Mouse (Mus musculus) CH12.LX (cell line): Measurements from ENCODE around the gene Mical3. TPM values are rescaled to one million over a fixed set of nuclear protein-coding genes. Genes with fewer than 3 reads are reported as not detected.

Experiments
- DNase-seq: peaks from one replicate; pipeline ENCODE4 v3.0.0-alpha.2; 2013; ENCODE audit errors: extremely low read depth
- H3K27ac ChIP-seq: 2 replicates; pipeline ENCODE4 v1.5.1; 2012; ENCODE audit warnings: low read depth, mild to moderate bottlenecking, control low read depth, moderate library complexity; ENCODE audit not compliant: insufficient read depth
- H3K27me3 ChIP-seq: replicated peaks from 2 replicates; pipeline ENCODE3; 2012; ENCODE audit warnings: inconsistent platforms
- H3K36me3 ChIP-seq, 2 experiments: replicated peaks in 1 of 2; 2 replicates each; pipeline versions ENCODE3 to v1.6.1; 2012; ENCODE audit warnings: inconsistent platforms in 1 of 2, low read length in 1 of 2, mild to moderate bottlenecking in 1 of 2, mixed read lengths in 1 of 2, moderate library complexity in 1 of 2; ENCODE audit not compliant: control insufficient read depth in 1 of 2, insufficient read depth in 1 of 2
- H3K4me1 ChIP-seq, 2 experiments: 2 replicates each; pipeline ENCODE4 v1.6.1; 2012; ENCODE audit warnings: inconsistent platforms in 1 of 2, moderate library complexity in 1 of 2; ENCODE audit not compliant: insufficient read depth in 2 of 2, control insufficient read depth in 1 of 2
- H3K4me2 ChIP-seq: 2 replicates; pipeline ENCODE4 v1.6.1; 2012; ENCODE audit warnings: low read depth, mild to moderate bottlenecking, control low read depth; ENCODE audit not compliant: poor library complexity, insufficient read depth, severe bottlenecking
- H3K4me3 ChIP-seq, 3 experiments: fragments of 150-350 bp in 1 of 3; sonication (generic) in 1 of 3; replicated peaks in 1 of 3; 2 replicates each; pipeline versions ENCODE3 to v1.5.1; 2011 to 2012; ENCODE audit warnings: low read depth in 2 of 3, low read length in 2 of 3, mild to moderate bottlenecking in 2 of 3, moderate library complexity in 2 of 3, control low read depth in 1 of 3, improper control_type of control experiment in 1 of 3, inconsistent platforms in 1 of 3, mixed read lengths in 1 of 3; ENCODE audit not compliant: poor library complexity in 1 of 3
- H3K79me2 ChIP-seq: replicated peaks from 2 replicates; pipeline ENCODE4 v1.6.1; 2012; ENCODE audit warnings: mild to moderate bottlenecking, moderate library complexity; ENCODE audit not compliant: control insufficient read depth, poor library complexity, insufficient read depth, severe bottlenecking; ENCODE audit errors: extremely low read depth
- H3K9ac ChIP-seq: 2 replicates; pipeline ENCODE4 v1.6.1; 2012; ENCODE audit warnings: low read depth, mild to moderate bottlenecking, control low read depth, moderate library complexity; ENCODE audit not compliant: insufficient read depth
- H3K9me3 ChIP-seq: replicated peaks from 2 replicates; pipeline ENCODE3; 2012; ENCODE audit warnings: low read length, inconsistent platforms, mixed read lengths
- CTCF ChIP-seq, 2 experiments: IDR thresholded peaks in 1 of 2; conservative IDR thresholded peaks in 1 of 2; 2 replicates each; pipeline ENCODE4 v1.5.1; 2011 to 2012; ENCODE audit warnings: low read depth in 2 of 2, low read length in 2 of 2, improper control_type of control experiment in 1 of 2, inconsistent platforms in 1 of 2, mild to moderate bottlenecking in 1 of 2, moderate library complexity in 1 of 2
- ELF1 ChIP-seq: IDR thresholded peaks from 2 replicates; pipeline ENCODE4 v1.6.1; 2014; ENCODE audit warnings: low read depth, mild to moderate bottlenecking, inconsistent platforms, low read length, improper control_type of control experiment
- EP300 ChIP-seq: IDR thresholded peaks from 2 replicates; pipeline ENCODE4 v1.6.1; 2011; ENCODE audit warnings: low read length, improper control_type of control experiment
- ETS1 ChIP-seq: conservative IDR thresholded peaks from 2 replicates; pipeline ENCODE4 v1.6.1; 2012; ENCODE audit warnings: low read depth, mild to moderate bottlenecking, inconsistent platforms, low read length, improper control_type of control experiment, moderate library complexity
- GABPA ChIP-seq: IDR thresholded peaks from 2 replicates; pipeline ENCODE4 v1.6.1; 2012; ENCODE audit warnings: low read depth, low read length, improper control_type of control experiment, inconsistent platforms; ENCODE audit not compliant: insufficient replicate concordance
- HCFC1 ChIP-seq: IDR thresholded peaks from 2 replicates; pipeline ENCODE4 v1.6.1; 2012; ENCODE audit warnings: low read depth, mild to moderate bottlenecking, inconsistent platforms, low read length, improper control_type of control experiment
- IRF4 ChIP-seq: IDR thresholded peaks from 2 replicates; pipeline ENCODE4 v1.6.1; 2014; ENCODE audit warnings: low read depth, mild to moderate bottlenecking, inconsistent platforms, low read length, improper control_type of control experiment
- JUN ChIP-seq: IDR thresholded peaks from 2 replicates; pipeline ENCODE4 v1.6.1; 2011; ENCODE audit warnings: low read depth, mild to moderate bottlenecking, low read length, improper control_type of control experiment, moderate library complexity; ENCODE audit not compliant: insufficient read depth
- JUND ChIP-seq: conservative IDR thresholded peaks from 2 replicates; pipeline ENCODE4 v1.6.1; 2011; ENCODE audit warnings: low read depth, low read length, improper control_type of control experiment
- MAFK ChIP-seq: IDR thresholded peaks from 2 replicates; pipeline ENCODE4 v1.6.1; 2011; ENCODE audit warnings: low read length, improper control_type of control experiment; ENCODE audit not compliant: insufficient replicate concordance
- MEF2A ChIP-seq: IDR thresholded peaks from 2 replicates; pipeline ENCODE4 v1.6.1; 2014; ENCODE audit warnings: low read depth, mild to moderate bottlenecking, inconsistent platforms, low read length, improper control_type of control experiment, borderline replicate concordance
- POLR2AphosphoS2 ChIP-seq: IDR thresholded peaks from 2 replicates; pipeline ENCODE4 v1.6.1; 2011; ENCODE audit warnings: low read depth, low read length, improper control_type of control experiment
- RAD21 ChIP-seq: IDR thresholded peaks from 2 replicates; pipeline ENCODE4 v1.6.1; 2011; ENCODE audit warnings: low read depth, mild to moderate bottlenecking, low read length, improper control_type of control experiment, moderate library complexity
- TCF12 ChIP-seq: IDR thresholded peaks from 2 replicates; pipeline ENCODE4 v1.6.1; 2014; ENCODE audit warnings: low read depth, mild to moderate bottlenecking, inconsistent platforms, low read length, improper control_type of control experiment
- UBTF ChIP-seq: IDR thresholded peaks from 2 replicates; pipeline ENCODE4 v1.6.1; 2012; ENCODE audit warnings: low read depth, mild to moderate bottlenecking, inconsistent platforms, low read length, improper control_type of control experiment, moderate library complexity
- USF1 ChIP-seq: IDR thresholded peaks from 2 replicates; pipeline ENCODE4 v1.6.1; 2014; ENCODE audit warnings: low read depth, mild to moderate bottlenecking, inconsistent platforms, low read length, improper control_type of control experiment
- ZC3H11A ChIP-seq: IDR thresholded peaks from 2 replicates; pipeline ENCODE4 v1.6.1; 2012; ENCODE audit warnings: low read depth, mild to moderate bottlenecking, inconsistent platforms, low read length, improper control_type of control experiment
- ZNF384 ChIP-seq: IDR thresholded peaks from 2 replicates; pipeline ENCODE4 v1.6.1; 2012; ENCODE audit warnings: low read depth, low read length, improper control_type of control experiment, inconsistent platforms
- dilution Hi-C: fragments of 300-500 bp; cut with MboI; formaldehyde crosslinking; loops from 2 replicates; pipeline ENCODE4 v1.14.3; 2020; ENCODE audit warnings: low sequenced_read_pairs; ENCODE audit not compliant: extremely low pct_unique_long_range_greater_than_20kb, extremely low pct_ligation_motif_present
- in situ Hi-C: fragments of 300-500 bp; cut with MboI; formaldehyde crosslinking; loops from 3 replicates; pipeline ENCODE4 v1.14.3; 2019; ENCODE audit warnings: low sequenced_read_pairs, low pct_ligation_motif_present, low pct_unique_long_range_greater_than_20kb, mixed read lengths
- polyA plus RNA-seq: library from polyadenylated mRNA; unstranded; fragments of >175 nt; gene quantifications from 2 replicates; pipeline ENCODE4 v1.2.1, GENCODE M21; 2012; ENCODE audit warnings: low read depth; ENCODE audit not compliant: insufficient read length
- total RNA-seq, 2 experiments: library from RNA; depleted of rRNA; stranded (reverse); fragments of 300-350 nt in 1 of 2; fragments of >200 nt in 1 of 2; gene quantifications; 2 replicates each; pipeline ENCODE4 v1.2.3; 2012 to 2014

Mical3 gene
- 22.1 and 26.8 TPM in 2 replicates for total RNA-seq (2012; rRNA removed)
- 7.9 and 10.2 TPM in 2 replicates for total RNA-seq (2014; rRNA removed)
- 56.3 and 61.3 TPM in 2 replicates for polyA plus RNA-seq

DNA sequence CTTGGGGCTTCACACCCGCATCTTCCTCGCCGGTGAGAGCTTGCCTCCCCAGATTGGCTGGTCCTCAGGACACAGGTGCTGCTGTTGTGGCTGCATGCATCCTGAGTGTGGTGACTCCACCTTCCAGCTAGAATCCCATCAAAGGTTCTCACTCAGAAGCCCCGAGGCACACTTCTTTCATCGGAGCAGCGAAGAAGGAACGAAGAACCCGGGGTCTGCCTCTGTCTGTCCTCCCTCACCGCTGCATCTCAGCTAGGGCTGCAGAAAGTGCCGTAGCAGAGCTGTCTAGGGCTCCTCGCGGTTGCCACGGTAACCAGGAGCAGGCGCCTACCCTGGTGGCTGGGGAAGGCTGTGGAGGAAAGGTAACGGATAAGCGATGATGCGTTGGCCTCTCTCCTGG is at the start of gene Mical3:
Gene Mical3, minus strand, starts transcription at position 227 of the 400 bp plus-strand sequence.
- DNase-seq, result no peak
- H3K4me1 ChIP-seq, result peaks cover 4 to 38% of the 10 kb centered on the region in 2 experiments; a peak in 3 of 4 replicates
- H3K9ac ChIP-seq, result no peak within 1 kb of the TSS

GRCm38 (mm10) chr6:121179846-121180245 is 49.0 kb upstream of the Mical3 start:
- dilution Hi-C loops (no loop called here), in situ Hi-C loops (loop anchor here (5.0 to 10.0 kb wide), 4 partner anchors 48 to 278 kb away; partner anchors contain the start of gene Mical3)
- H3K4me3 ChIP-seq, result no peak overlapping the region
- H3K36me3 ChIP-seq, result no peaks in the 10 kb centered on the region
- H3K4me1 ChIP-seq, result peaks cover 8 to 31% of the 10 kb centered on the region in 2 experiments
- H3K9me3 ChIP-seq, result no peaks in the 10 kb centered on the region
- H3K4me2 ChIP-seq, result no peak overlapping the region
- peaks cover 4% of the 10 kb centered on the region for H3K27me3 ChIP-seq
- TF ChIP-seq UBTF (no peak), JUN (no peak), TCF12 (no peak), HCFC1 (no peak), ZNF384 (no peak), MAFK (no peak), IRF4 (no peak), EP300 (no peak), ETS1 (no peak), GABPA (no peak), USF1 (no peak), CTCF (conservative IDR thresholded peaks at IDR 0.05 in 1 of 2, IDR thresholded peaks at IDR 0.05 in 1 of 2; ENCODE audit: low read depth in 2 of 2, low read length in 2 of 2) (no peak), RAD21 (no peak), POLR2AphosphoS2 (no peak)
- no peak overlapping the region for H3K27ac ChIP-seq
- H3K79me2 ChIP-seq, result no peaks in the 10 kb centered on the region
- H3K9ac ChIP-seq, result no peak overlapping the region
- no peak for DNase-seq

More for the DNA sequence above, at the start of gene Mical3:
- Histone ChIP-seq H3K27ac (no peak within 1 kb of the TSS), H3K27me3 (peaks cover 2% of the 10 kb centered on the region), H3K36me3 (no peaks in the 10 kb centered on the region), H3K9me3 (no peaks in the 10 kb centered on the region), H3K79me2 (no peaks in the 10 kb centered on the region)
- dilution Hi-C loops, result no loop called here
- TF ChIP-seq JUND, result no peak
- no peak for TF ChIP-seq ZC3H11A
- no peak for TF ChIP-seq ELF1
- no peak for TF ChIP-seq MEF2A
- TF ChIP-seq, all 38 proteins: peak for 0
- H3K4me3 ChIP-seq, result no peak within 1 kb of the TSS
- in situ Hi-C loops, result loop anchor here (5.0 kb wide), 2 partner anchors 47 to 158 kb away; no protein-coding TSS in a partner anchor
- H3K4me2 ChIP-seq, result peak within 1 kb of the TSS; percentile 33; the same call in 1 of the 2 replicates
